Mouse (Mus musculus): ENCODE measurements around the gene Dpysl5.

Gene Dpysl5

DNA sequence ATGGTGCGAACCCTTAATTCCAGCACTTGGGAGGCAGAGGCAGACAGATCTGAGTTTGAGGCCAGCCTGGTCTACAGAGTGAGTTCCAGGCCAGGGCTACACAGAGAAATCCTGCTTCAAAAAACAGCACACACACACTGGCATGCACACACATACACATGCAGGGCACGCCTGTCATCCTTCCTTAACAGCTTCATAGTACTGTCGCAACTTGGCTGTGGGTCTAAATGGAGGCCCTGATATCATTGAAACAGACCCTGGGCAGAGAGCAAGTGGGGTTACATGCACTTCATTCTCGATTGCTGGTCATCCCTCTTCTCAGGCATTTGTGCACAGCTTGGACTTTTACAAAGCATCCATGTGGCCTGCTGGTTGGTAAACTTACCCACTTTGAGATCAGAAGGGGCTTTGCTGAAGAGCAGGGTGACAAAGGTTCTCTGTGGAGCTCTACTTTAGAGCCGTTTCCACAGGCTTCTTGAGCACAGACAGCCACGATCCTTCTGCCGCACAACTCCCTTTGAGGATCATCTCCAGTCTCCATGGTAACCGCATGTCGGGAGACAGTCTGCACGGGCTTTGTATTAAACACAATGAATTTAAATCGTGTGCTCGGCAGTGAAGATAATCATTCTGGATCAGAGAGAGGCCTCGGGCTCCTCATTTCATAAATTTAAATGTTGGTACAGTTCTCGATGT is 51.6 kb downstream of the Dpysl5 start:
- DNase-seq (ENCODE audit: low read depth, low spot score) = no peak

DNA sequence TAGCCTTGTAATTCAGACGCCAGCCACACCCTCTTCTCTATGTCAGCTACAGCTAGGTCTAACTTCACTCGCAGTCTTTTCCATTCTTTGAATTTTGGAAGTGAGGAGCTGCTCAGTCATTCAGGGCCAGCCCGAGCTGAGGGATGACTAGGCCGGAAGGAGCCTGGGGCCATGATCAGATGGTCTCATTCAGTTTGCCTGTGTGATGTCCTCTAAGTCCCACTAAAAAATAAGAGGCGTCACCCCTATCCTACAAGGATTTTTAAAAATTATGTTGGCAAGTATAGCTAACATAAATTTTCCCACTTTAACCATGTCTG is 52.1 kb downstream of the Dpysl5 start:
- DNase-seq (ENCODE audit: low read depth, low spot score) = no peak

DNA sequence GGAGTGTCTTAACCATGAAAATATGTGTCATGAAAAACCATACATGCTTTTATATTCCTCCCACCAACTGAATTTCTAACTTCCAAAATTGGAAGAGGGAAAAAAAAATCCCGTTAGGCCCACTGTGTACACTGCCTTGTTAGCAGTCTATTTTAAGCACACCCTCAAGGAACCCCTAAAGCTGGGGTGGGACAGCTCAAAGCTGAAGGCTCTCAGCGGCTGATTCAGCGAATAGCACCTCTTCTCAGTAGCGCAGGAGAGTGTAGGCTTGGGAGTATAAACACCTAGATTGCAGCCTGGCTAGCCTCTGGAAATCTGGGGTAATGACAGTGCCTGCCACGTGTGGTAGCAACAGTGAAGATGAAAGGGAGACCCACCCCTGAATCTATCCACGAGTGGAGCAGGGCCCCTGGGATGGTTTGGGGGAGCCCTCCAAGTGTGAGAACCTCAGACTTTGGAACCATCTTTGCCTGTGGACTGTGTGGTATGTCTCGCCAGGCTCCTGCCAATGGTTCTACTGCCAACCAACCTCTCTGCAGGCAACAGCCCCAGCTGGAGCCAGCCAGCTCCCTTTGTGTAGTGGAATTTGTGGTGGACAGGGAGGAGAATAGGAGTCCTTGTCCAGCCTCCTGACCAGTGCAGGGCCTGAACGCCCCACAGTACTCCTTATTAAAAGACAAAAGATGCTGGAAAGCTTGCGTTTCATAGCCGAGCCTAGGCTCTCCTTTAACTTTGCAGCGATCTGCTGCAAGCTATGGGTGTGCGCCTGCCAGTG is 54.4 kb downstream of the Dpysl5 start:
- DNase-seq (ENCODE audit: low read depth, low spot score) = no peak

DNA sequence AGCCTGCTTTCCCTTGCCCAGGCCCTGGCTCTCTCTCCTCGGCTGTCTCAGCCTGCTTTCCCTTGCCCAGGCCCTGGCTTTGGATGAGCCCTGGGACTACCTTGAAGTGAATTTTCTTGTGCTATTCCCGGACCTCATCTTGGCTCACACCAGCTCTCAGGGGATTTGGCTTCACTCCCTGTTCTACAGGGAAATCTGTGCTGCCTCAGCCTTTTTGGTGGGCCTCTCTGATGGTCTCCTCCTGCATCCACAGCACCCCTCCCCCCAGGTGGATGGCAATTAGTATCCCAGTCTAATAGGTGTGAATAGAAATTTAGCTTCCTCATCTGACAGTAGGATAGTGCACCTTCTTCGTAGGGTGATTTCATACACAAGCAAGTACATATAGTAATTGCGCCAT is 56.7 kb downstream of the Dpysl5 start:
- DNase-seq (ENCODE audit: low read depth, low spot score) = no peak

DNA sequence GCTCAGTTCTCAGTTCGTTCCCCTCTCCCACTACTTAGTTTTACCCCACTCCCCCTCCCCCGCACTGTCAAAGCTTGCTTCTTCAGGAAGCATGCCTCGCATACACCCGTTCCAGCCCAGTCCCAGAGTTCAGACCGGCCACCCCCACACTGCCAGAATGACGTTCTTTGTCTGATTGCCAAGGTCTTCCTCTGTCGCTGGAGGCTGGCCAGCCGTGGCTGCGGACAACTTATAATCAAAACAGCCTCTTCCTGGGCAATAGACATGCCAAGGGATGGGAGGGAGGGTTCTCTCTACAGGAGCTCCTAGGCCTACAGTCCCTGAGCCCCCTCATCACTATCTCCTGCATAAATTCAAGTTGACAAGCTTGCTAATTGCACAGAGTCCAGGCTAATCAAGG is 57.2 kb downstream of the Dpysl5 start:
- DNase-seq (ENCODE audit: low read depth, low spot score) = no peak

DNA sequence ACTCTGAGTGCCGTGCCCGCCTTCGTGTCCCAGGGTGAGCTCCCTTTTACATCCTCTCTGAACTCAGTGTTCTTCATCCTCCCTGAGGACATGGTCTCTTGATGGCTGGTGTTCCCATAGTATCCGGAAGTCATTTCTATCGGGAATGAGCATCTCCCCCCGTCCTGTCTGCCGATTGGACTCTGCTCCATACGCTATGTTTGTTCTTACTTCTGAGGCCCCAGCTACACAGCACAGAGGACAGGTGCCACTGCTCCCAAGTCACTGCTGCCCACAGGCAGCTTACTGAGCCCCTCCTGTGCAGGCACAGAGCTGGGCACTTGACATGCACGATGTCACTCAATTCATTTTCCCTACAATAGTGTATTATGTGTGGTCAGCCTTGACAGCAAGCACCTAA is 57.7 kb downstream of the Dpysl5 start:
- no peak for DNase-seq (ENCODE audit: low read depth, low spot score)

DNA sequence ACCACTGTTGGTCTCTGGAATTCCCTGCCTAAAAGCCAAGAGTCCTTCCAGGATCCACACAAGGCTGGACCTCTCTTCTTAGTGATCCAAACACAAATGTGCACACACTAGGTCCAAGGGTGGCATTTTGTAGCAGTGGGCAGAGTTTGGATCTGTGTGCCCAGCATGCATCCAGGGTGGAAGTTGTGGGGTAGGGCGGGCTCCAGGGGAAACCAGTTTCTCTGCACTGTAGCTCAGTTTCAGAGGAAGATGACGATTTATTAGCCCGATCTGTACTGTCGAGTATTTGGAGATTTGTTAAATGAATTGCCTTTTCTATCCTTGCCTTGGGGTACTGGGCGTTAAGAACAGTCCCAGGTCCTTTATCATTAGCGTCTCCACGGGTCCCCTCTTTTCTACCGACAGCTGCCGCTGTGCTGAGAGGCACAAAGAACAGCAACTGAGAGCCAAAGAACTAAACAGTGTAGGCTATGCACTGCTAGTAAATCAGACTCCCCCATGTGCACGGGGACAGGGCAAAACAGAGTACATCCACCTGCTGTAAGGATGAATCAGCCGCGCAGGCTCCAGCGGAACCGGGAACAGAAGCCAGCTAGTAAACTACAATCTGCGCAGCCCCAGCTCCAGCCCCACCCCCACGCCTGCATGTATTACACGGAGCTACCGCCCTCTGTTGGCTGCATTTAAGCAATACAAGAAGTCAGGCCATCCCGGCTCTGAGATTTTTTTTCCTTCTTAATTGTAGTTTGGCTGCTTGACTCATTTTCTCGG is 63.4 kb downstream of the Dpysl5 start:
- DNase-seq (ENCODE audit: low read depth, low spot score) = peak; percentile 80

DNA sequence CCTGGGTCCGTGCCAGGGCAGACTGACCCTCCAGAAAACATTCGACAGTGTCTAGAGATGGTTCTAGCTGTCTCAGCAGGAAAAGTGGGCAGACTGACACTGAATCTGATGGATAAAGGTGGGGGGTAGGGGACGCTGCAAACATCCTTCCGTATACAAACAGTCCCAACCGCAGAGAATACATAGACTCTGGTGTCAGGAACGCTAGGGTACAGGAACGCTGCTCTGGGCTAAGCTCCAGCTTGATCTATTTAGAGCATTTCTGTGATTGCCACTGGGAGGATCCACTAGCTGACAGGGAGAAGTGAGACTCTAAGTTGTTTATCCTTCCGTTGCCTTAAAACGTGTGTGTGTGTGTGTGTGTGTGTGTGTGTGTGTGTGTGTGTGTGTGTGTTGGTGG is 69.3 kb downstream of the Dpysl5 start:
- no peak for DNase-seq (ENCODE audit: low read depth, low spot score)

DNA sequence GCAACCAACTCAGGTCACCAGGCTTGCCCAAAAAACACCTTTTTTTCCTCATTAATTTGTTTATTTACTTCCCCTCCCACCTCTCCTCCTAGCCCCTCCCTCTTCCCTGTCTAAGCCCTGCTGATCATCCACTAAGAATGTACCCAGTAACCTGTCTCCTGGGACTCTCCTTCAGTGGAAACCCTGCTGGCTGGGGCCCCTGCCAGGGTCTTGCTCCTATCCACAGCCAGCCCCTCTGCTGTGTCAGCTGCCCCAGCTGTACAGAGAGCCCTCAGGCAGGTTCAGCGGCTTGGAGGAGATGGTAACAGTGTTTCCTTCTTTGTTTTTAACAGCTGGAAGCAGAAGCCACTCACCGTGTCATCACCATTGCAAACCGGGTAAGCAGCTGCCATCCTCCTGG is 69.8 kb downstream of the Dpysl5 start:
- no peak for DNase-seq (ENCODE audit: low read depth, low spot score)

DNA sequence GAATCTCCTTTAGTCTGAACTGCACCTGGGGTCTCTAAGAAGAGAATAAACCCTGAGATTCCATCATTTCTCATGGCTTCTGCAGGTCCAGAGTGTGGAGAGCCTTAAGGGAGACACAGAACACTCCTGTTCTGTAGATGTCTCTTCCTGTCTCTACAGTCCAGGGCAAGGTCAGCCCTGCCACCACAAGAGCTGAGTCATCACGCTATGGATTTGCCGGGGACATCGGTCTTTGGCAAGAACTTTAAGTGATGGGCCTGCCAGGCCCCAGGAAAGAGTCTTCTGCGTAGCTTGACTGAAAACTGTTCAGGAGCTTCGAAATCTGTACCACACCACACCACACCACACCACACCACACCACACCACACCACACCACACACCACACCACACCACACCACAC is 76.0 kb downstream of the Dpysl5 start:
- DNase-seq (ENCODE audit: low read depth, low spot score) = no peak

DNA sequence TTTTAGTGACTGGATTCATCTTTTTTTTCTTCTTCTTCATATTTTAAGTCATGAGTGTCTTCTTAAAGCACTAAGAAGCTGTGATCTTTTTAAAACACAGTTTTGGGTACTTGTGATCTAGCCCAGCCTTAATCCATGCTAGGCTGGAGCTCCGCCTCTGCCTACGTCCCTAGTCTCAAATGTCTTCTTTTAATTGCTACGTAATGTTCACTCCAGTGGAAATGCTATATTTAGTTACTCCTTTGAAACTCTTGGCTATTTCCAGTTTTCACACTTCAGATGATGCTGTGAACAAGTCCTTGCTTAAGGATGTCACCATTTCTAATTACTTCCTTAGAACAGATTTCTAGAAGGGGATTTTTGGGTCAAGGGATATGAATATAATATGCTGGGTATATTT is 78.7 kb downstream of the Dpysl5 start:
- DNase-seq (ENCODE audit: low read depth, low spot score) = no peak

DNA sequence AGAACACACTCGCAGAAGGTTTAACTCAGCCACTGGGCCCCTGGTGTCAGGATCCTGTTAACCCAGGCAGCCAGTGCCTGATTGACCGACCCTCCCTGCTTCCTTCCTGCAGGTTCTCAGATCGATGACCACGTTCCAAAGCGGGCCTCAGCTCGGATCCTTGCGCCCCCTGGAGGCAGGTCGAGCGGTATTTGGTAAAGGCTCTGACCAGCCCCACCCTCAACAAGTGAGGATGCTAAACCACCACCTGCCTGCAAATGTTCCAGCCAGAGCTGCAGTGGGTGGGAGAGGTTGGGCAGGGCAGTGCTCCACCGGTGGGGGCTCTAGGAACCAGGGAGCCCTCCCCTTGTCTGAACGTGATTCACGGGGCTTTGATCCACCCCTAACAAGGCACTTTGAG is 84.8 kb downstream of the Dpysl5 start:
- DNase-seq (ENCODE audit: low read depth, low spot score) = peak; percentile 72

DNA sequence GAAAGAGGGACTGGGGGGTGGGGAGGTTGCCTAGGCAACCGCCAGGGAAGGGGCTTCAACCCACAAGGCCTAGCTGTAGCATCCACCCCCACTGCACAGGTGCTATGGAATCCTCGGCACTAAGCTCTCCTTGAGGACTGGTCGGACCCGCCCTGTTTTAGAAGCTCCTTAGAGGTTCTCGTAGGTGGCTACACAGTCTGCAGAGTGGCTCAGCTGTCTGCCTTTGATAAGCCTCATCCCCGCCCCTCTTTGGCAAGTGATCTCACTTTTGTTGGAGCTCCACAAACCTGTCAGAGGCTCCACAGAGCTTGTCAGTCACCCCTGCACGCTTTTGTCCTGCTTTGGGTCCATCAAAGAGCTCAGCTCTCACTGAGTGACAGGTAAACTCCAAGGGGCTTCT is 86.1 kb downstream of the Dpysl5 start:
- no peak for DNase-seq (ENCODE audit: low read depth, low spot score)

DNA sequence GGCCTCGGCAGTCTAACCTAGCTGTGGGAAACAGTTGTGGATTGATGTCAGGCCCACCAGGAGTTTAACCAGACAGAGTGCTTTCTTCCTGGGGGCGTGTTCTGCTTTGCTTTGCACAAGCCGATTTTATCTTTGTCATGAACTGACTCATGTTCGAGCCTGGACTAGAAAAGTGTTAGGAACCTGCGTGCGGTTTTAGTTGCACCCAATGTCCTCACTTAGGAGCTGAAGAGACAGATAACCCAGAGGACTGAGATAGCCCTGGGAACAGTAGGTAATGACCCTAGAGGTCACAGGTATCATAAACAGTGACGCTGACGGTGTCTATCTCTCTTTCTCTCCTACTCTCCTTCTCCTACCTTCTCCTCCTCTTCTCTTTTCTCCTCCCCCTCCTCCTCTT is 86.6 kb downstream of the Dpysl5 start:
- DNase-seq (ENCODE audit: low read depth, low spot score) = no peak

DNA sequence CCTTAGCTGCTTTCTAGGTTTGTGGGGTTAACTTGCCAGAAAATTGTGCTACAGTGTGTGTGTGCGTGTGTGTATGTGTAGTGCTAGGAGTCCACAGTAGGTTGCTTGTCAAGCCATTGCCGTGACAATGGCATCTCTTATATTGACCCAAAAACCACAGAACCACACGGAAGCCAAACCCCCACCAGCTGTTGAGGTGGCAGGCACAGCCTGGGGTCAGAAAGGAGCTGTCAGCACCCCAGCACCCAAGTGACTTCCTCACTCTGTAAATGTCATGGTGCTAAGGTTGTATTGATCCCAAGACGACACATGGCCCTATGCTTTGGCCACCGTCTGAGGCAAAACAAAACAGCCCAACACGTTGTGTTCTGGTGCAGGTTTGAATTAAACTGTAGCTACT is 87.6 kb downstream of the Dpysl5 start:
- no peak for DNase-seq (ENCODE audit: low read depth, low spot score)

DNA sequence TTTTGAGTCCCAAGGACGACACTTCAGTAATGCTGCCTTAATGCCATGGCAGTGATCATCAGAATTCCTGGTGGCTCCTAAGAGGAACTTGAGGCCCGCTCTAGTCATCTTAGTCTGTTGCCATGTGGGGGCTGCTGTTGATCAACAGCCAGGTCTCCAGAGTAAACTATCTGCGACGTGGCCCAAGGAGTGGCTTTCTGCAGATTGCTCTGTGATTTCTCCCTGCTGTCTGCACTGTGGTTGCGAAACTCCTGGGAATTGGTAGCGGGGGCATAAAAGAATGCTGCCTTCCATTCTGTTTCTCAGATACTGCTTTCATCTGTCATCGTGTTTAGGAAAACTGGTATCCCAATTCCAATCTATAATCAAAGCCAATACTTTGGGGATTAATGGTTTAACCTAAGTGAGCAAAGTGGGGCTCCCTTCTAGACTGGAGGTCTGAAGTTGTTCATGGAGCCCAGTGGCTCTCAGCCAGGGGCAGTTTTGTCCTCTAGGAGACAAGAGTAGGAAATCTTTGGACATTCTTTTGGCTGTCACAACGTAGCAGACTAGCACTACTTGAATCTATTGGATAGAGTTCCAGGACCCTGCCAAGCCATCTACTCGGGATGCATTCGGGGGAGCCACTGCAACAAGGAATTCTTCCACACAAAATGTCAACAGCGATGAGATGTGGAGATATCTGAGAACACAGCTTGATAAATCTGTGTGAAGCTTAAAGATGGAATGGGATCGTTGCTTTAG is 91.5 kb downstream of the Dpysl5 start:
- DNase-seq (ENCODE audit: low read depth, low spot score) = no peak

DNA sequence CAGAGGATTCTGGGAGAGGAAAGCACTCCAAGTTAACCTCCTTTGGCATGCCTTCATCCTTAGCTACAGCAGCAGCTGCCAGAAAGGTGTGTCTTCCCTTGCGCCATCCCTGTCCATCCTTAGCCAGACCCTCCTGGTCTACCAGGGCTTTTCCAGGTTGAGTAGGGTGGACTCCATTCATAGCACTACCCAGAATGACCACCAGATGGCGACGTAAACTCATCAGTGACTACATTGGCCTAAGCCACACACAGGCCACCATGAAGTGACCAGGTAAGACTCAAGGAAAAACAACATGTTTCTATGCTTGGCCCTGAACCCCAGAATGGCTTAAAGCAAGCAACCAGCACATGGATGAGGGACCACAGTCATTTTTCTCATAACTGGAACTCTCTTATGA is 94.7 kb downstream of the Dpysl5 start:
- peak; percentile 80 for DNase-seq (ENCODE audit: low read depth, low spot score)

DNA sequence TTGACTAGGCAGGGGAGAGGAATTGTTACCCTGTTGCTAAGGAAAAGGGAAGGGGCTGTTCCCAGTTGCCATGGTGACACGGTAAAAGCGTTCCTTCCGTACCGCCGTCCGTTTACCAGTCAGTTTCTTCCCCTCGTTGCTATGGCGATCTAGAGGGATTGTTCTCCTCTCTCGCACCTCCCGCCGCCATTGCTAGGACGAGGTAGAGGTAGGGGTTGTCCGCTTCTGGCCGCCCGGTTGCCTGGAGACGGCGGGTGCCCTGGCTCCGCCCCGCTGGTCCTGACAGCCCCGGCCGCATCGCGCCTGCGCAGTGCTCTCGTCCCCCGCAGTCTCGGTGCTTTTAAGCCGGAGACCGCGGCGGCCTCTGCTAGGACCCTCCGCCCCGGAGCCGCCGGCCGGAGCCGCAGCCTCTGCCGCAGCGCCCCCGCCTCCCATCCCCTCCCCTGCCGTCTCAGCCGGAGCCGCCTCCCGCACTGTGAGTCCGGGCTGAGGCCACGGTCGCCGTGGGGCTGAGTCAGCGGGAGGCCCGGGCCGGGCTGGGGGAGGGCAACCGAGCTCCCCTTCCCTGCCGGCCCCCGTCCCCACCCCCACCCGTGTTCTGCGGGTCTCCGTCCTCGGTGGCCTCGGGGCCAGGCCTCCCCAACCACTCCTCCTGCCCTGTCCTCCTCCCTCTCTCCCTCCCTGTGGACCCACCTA is 103.2 kb downstream of the Dpysl5 start, which contains the start of gene Mapre3:
TSS of gene Mapre3 (plus strand) at position 218 of the 696 bp plus-strand sequence.
- DNase-seq (ENCODE audit: low read depth, low spot score) = peak; percentile 90

DNA sequence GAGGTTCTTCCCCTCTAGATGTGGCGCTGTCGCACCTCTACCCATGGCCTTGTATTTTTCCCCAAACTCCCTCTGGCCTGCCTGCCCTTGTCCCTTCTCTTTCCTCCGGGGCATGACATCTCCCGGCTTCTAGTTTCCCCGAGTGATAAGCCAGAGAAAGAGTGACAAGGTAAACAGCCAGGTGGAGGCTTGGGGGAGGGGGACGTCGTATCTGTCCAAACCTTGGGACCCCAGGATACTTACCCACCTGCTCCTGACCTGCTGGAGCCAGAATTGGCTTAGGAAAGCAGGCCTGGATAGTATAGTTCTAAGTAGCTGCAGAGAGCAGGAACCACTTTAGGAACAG is 103.7 kb downstream of the Dpysl5 start:
- DNase-seq (ENCODE audit: low read depth, low spot score) = no peak

DNA sequence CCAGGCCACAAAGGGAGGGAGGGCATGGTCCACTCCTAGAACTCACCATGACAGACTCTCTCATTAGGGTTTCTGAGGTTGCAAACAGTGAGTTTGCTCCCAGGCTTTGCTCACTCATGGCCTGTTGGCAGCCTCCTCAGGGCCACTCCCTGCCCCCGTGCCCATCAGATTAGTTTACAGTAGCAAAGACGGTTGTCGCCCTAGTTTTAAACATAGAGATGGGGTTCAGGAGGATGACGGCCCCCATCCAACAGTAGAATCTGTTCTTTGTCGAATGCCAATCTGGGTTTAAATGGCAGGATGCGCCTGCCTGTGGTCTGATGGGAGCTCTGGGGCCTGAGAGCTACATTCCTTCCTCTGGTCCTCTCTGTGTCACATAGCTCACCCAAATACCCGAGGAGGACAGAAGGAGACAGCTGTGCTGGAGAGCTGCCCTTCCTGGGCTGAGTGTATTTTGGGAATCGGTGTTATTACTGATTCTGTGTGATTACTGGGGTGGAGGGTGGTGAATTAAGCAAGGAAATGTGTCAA is 105.0 kb downstream of the Dpysl5 start:
- DNase-seq (ENCODE audit: low read depth, low spot score) = no peak

DNA sequence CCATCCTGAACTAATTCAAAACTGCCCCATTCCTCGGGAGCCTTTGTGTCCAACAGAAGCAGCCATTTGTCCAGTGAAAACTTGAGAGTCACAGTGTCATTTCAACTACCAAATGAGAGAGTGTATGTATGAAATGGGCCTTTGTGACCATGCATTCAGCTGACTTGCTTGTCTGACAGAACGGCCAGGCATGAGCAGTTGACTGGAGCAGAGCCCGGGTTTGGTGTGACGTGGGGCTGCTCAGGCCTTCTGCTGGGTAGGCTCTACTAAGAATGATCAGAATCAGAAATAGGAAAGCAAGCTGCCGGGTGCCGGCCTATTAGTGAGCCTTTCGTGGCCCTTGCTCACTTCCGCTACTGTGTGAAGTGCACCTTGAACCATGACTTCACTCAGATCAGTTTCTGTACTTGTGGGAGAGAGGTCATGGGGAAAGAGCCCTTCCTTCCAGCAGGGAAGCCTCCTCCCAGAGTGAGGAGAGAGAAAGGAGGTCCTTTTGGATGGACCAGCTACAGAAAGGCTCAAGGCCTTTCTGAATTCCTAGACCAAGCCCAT is 107.5 kb downstream of the Dpysl5 start:
- no peak for DNase-seq (ENCODE audit: low read depth, low spot score)
